Mouse (Mus musculus) G1E (cell line): ENCODE results near the gene Arhgdia.

Source experiments
- CTCF ChIP-seq: IDR thresholded peaks from 2 replicates; pipeline ENCODE4 v1.5.1; 2012; ENCODE audit warnings: low read depth, low read length, inconsistent platforms, mixed read lengths
- GATA1 ChIP-seq: IDR thresholded peaks from 2 replicates; pipeline ENCODE4 v1.6.1; 2012; ENCODE audit warnings: borderline replicate concordance, low read length, inconsistent platforms, mixed read lengths
- POLR2AphosphoS5 ChIP-seq: IDR thresholded peaks from 2 replicates; pipeline ENCODE4 v1.6.1; 2012; ENCODE audit warnings: low read depth, low read length, inconsistent platforms; ENCODE audit not compliant: insufficient replicate concordance
- TAL1 ChIP-seq: conservative IDR thresholded peaks from 2 replicates; pipeline ENCODE4 v1.6.1; 2012; ENCODE audit warnings: low read depth, low read length, inconsistent platforms, mixed read lengths

GRCm38 (mm10) chr11:120571754-120572416 lies 9.5 kb downstream of the Arhgdia start:
- TF ChIP-seq GATA1: no peak
- no peak for TF ChIP-seq CTCF
- TF ChIP-seq TAL1: no peak
- TF ChIP-seq POLR2AphosphoS5: no peak
